Mouse (Mus musculus) embryo, embryonic 10 days (tissue): ENCODE results near the gene Rapsn.

Experiments
- DNase-seq: peaks from one replicate; pipeline ENCODE4 v3.0.0-alpha.2; 2015; ENCODE audit warnings: low spot score

Gene Rapsn

DNA sequence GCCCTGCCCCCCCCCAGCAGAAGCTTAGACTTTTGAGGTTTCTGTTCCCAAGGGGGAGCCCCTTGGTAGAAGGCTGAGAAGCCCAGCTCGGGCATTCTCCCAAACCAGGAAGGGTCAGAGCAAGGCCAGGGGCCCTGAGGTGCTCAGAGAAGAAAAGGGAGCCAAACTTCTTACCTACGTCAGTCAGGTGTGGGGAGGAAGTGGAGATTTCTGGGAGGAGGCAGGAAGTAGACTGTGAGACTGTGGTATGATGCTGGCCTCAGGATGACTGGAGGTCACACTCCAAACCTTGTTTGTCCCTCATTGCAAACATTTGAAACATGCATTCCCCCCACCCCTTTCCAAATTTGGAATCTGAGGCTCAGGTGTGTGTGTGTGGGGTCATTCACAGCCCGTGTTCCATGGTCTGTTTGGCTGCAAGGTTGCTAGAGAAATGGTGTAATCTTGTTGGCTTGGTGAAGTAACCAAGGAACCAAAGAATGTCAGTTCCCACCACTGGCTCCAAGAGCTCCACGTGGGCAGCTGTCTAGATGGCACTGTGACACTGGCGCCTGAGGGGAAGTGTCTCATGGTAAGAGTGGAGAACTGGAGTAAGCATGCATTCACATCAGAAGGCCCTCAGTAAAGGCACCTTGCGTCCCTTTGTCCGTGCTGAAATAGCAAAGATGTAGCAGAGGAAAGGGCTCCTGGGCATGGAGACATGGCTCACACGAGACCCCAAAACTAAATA is 45.5 kb downstream of the Rapsn start:
- DNase-seq: no peak

DNA sequence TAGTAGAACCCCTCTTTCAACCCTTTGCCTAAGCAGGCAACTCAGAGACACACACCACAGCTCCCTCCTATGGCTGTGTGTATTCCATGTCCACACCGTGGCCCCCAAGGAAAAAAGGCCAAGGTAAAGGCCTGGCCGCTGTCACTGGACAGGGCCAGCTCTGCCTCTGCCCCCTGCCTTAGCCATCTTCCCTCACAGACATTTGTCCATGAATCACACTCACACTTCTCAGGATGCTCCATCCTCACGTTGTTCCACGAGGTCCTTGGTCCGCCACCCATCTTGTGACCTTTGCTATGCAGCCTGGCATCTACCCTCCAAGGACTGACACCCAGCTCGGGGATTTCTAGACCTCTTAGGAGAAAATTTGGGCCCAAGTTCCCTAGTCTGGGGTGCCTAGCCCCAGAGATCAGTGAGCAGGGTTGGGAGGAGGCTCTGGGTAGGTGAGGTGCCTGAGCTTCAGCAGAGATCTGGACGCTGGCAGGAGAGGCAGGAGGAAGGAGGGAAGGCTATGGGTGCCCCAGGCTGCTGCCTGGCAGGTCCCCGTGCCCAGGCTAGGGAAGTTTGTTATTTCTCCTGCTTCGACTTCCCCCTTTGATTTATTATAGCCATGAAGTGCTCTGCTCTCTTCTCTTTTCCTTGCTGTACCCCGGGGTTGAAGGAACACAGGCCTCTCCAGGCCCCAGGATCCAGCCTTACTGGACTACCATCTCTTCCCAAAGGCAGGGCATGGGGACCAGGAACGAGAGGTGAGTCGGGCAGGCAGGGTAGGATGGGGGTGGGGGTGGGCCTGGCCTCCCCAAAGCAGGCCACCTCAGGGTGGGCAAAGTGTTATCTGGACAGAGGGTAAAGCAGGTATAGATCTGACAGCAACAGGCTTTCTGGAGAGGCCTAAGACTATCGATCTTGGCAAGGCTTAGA is 46.6 kb downstream of the Rapsn start, which contains the start of gene Spi1:
Gene Spi1 (plus strand): TSS at position 616 of the 921 bp plus-strand sequence.
- no peak for DNase-seq

DNA sequence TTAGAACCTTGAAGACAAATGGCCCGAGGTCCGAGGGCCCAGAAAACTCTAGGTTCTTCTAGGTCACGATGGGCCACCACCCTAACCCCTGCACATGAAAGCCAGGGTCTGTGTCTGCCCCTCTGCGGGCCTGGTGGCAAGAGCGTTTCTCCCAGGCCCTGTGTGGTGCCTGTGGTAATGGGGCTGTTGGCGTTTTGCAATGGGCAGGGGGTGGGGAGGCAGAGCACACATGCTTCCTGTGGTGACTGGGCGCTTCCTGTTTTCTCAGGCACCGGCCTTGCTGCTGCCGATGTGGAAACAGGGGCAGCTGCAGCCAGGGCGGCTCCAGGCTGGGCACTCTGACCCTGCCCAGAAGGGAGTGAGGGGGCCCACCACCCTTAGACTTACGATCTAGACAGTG is 47.4 kb downstream of the Rapsn start:
- DNase-seq: no peak

DNA sequence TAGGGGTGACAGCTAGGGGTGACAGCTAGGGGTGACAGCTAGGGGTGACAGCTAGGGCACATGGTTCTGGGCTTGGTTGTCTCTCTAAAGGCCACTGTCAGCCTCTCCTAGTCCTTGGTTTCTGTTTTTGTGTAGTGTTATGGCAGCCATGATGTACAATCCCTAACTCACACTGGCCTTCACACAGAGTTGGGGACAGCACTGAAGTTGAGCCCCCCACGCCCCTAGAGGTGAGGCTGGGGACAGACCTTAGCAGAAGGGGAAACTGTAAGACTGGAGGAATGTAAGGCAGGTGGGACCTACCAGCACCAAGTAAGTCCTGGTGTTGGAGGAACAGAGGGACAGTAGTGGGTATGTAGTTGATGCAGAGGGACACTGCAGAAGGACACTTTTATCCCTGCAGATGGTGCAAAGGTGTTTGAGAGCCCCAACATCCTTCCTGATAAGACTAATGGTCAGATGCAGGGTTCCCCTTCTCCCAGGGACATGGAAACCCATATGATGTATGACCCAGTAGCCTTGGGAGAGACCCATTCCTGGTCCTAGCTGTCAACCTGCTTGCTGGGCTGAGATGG is 48.0 kb downstream of the Rapsn start:
- DNase-seq: no peak

DNA sequence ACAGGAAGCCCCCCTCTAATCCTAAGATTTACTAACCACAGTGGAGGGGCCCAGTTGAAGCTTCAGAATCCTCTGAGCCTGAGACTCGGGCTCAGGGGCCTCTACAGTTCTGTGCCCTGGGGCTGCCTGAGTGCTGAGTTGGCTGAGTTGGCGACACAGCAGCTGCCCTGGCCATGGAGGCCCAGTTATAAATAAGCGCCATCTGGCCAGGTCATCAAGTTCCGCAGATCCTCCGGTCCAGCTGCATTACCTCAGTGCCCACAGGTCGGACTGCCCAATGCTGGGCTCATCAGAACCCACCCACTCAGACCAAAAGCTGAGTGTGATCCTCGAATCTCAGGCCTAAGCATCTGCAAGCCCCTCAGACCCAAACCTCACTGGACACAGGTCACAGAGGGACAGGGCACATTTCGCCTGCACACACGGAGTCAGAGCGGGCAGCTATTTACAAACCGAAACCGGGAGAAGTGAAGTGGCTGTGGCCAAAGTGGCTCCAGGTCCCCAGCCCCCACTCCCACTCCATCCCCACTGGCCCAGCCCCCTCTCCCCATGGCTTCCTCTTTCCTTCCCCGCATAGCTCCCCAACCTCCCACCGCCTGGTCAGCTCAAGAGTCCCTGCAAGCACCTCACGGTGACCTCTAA is 48.9 kb downstream of the Rapsn start:
- DNase-seq: no peak

DNA sequence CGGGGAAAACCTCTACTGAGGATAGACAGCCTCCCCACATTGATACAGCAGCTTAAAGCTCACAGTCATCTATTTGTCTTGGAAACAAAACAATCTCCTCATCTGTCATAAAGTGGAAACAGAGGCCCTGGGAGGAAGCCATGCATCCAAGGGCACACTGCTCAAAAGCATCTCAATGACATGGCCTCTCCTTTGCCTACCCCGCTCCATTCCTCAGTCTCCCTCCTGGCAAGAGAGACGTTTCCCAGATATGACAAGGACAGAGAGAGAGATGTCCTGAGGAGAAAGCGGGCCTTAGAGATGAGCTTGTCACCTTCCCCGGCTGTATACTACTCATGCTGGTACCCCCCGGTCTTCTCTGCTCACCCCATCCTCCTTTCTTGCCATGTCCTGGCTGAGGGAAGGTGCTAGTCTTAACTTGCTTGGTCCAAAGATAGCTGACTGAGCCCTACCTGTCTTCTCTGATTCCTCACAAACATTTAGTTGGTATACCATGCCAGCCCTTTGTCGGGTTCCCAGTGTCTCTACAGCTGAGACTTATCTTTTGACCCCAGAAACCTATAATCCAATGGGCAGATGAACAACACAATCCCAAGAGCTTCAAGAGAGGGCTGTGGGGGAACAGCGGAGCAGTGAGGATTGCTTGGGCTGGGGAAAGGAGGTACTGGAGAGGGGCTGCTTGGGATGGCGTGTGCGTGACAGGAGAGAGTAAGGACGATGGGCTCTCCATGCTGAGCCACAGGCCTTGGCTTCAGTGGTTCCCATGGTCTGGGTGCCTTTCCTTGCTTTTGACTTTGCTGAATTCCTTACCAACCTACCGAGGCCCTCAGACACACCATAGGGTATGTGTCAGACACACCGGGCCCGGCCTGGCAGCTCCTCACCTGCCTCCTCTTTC is 50.3 kb downstream of the Rapsn start:
- no peak for DNase-seq

DNA sequence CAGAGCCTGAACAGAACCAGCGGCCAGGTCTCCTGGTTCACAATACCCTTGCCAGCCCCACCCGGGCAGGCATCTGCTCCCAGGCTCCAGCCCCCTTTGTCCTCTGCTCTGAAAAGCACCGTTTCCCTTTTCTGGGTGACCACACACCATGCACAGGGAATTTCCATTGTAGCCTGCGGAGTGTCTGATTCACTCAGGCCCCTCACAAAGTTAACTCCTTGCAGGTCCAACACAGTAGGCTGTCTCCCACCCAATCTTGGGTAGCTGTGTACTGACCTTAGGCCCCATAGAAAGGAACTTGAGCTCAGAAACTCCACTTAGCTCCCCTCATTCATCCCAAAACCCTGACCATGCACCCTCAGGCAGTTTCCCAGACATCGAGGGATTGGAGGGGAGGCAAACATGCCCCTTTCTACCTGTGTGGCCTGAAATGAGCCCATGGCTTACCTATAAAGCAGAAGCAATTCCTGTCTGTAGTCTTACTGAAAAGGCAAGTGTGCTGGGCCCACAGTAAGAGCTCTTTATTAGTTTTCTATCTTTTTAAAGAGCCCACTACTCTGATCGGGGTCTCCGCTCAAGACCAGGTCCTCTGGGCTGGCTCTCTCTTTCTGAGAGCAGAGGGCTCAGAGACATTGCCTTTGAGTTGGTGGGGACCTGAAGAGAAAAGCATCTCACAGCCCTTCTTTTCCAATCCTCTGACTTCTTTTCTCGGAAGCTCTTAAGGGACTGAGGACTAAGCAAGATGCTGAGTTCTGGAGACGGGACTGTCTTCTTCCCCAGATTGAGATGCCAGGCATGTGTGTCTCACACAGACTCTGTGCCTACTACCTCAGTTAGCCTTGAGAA is 51.2 kb downstream of the Rapsn start:
- DNase-seq: no peak

DNA sequence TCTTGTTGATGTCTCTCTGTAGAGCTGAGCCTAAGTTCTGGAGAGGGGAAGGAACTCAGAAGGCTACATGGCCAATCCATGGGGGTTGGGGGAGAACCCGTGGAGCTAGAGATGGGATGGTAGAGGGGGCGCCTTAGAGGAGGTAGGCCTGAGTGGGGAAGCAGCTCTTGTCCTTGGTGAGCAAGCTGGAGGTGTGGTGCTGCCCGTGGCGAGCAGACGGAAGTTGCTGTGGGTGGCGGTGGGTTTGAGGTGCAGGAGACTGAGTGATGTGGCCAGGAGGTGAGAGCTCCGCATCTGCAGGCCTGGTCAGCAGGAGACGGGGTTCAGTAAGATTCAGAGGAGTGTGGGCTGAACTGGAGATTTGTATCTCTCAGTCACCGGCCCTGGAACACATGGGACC is 52.0 kb downstream of the Rapsn start:
- DNase-seq: no peak

DNA sequence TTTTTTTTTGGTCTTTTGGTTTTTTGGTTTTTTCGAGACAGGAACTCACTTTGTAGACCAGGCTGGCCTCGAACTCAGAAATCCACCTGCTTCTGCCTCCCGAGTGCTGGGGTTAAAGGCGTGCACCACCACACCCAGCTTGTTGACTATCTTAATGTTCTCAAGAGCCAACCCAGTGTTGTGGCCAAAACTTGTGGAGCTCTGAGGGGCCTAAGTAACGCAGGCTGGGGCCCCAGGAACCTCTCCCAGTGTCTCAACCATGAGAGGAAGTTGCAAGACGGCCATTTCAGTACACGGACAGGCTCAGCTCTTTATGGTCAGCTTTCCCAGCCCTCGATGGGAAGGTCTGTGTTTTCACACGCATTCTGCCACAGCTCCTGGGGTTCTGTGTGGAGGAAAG is 53.6 kb downstream of the Rapsn start:
- DNase-seq: no peak

DNA sequence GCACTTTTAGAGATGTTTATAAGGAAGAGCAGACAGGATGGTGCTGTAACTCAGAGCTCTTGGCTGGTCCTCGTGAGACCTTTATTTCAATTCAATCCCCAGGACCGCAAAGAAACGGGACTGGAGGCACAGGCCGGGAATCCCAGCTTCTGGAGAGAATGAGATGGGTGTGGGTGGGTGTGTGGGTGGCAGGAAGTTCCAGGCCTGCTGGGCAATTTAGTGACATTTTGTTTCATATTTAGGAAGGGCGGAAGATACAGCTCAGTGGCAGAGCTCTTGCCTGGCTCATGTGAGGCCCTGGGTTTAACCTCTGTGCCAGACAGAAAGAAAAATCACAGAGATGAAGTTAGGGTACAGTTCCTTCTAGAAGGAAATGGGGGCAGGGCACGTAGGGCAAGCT is 54.8 kb downstream of the Rapsn start:
- no peak for DNase-seq

DNA sequence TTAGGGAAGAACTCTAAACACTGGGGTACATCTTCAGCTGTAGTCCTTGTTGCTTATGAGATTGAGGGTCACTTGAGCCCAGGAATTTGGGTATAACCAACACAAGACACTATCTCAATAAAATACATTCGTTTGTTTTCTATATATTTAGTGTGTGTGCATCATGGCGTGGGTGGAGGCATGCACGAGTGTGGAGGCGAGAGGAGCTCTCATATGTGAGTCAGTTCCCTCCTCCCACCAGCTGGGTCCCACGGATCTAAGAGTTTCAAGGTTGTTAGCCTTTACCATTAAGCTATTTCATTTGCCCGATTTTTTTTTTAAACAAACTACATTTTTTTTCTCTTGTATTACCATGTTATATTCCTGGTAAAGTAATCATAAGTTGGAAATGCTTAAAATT is 55.4 kb downstream of the Rapsn start:
- DNase-seq: no peak
